Mouse (Mus musculus) stomach, embryonic 14.5 days (tissue): Measurements from ENCODE around the gene Kcnh7. TPM values are rescaled to one million over a fixed set of nuclear protein-coding genes. Genes with fewer than 3 reads are reported as not detected.
"Not testable (repeated sequence)": the region's sequence is repeated elsewhere in the genome, so short reads cannot be mapped to it uniquely, and the experiment has no call there.

Source experiments
- ATAC-seq: fragments of 200-750 bp; cut with Nextera tagmentation; 2 replicates; pipeline ENCODE4 v1.8.0; 2017; ENCODE audit warnings: low read depth, moderate TSS enrichment; ENCODE audit not compliant: insufficient number of reproducible peaks, insufficient read depth, low FRiP score
- H3K27ac ChIP-seq: fragments of 300-500 bp; sonication (generic); 2 replicates; pipeline ENCODE4 v1.5.1; 2014; ENCODE audit warnings: mild to moderate bottlenecking, low read length, moderate library complexity, mixed read lengths
- H3K27me3 ChIP-seq: fragments of 300-500 bp; sonication (generic); 2 replicates; pipeline ENCODE4 v1.6.1; 2014; ENCODE audit warnings: low read length, control low read depth, mixed read lengths; ENCODE audit not compliant: control insufficient read depth, insufficient read depth
- H3K36me3 ChIP-seq: fragments of 300-500 bp; sonication (generic); 2 replicates; pipeline ENCODE4 v1.6.1; 2014; ENCODE audit warnings: mild to moderate bottlenecking, control low read depth, low read length, moderate library complexity, mixed read lengths; ENCODE audit not compliant: control insufficient read depth, insufficient read depth
- H3K4me1 ChIP-seq: fragments of 300-500 bp; sonication (generic); 2 replicates; pipeline ENCODE4 v1.6.1; 2014; ENCODE audit warnings: low read length, control low read depth, mixed read lengths; ENCODE audit not compliant: control insufficient read depth, insufficient read depth
- H3K4me2 ChIP-seq: fragments of 300-500 bp; sonication (generic); replicated peaks from 2 replicates; pipeline ENCODE4 v1.6.1; 2014; ENCODE audit warnings: low read depth, low read length, control low read depth
- H3K4me3 ChIP-seq: fragments of 300-500 bp; sonication (generic); 2 replicates; pipeline ENCODE4 v1.5.1; 2014; ENCODE audit warnings: low read depth, low read length, control low read depth
- H3K9ac ChIP-seq: fragments of 300-500 bp; sonication (generic); replicated peaks from 2 replicates; pipeline ENCODE4 v1.6.1; 2014; ENCODE audit warnings: low read depth, mild to moderate bottlenecking, control low read depth, low read length, moderate library complexity, mixed read lengths
- H3K9me3 ChIP-seq: fragments of 300-500 bp; sonication (generic); 2 replicates; pipeline ENCODE4 v1.6.1; 2016; ENCODE audit warnings: low read depth, low read length, control low read depth; ENCODE audit not compliant: control insufficient read depth
- WGBS: fragments of 180-500 bp; shearing (Covaris S2); extraction: QIAGEN DNeasy Blood & Tissue Kit; methylation state at CpG from one replicate; pipeline ENCODE4 v1.1.7; 2014; 5-methylcytosine and 5-hydroxymethylcytosine counted together
- polyA plus RNA-seq: library from polyadenylated mRNA; unstranded; fragments of >200 nt; fragmentation: Nextera tagmentation; extraction: Ambion mirVana; gene quantifications from 2 replicates; pipeline ENCODE4 v1.2.1, GENCODE M21; 2014

Kcnh7 gene
- polyA plus RNA-seq, 1 experiment from 2014 or later: 1.4 TPM

DNA sequence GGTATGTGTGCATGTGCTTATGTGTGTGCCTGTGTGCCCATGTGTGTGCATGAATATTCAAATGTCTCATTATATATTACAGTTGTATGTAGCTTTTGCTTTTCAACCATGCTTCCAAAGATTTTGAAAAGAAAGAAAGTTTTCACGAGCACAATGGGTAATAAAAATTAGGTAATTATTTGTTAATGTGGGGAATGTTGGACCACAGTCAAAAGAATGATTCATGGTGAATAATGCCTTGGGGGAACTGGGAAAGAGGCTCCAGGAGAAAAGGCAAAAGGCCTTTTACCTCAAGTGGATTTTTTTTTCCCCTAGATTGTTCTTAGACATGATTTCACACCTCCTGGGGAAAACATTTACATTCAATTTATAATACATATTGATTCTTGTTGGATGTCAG is 458.1 kb downstream of the Kcnh7 start:
- H3K27me3 ChIP-seq: no peaks in the 10 kb centered on the region
- no peak overlapping the region for H3K27ac ChIP-seq
- no peaks in the 10 kb centered on the region for H3K9me3 ChIP-seq
- H3K36me3 ChIP-seq: no peaks in the 10 kb centered on the region
- no peak overlapping the region for H3K4me3 ChIP-seq
- H3K4me1 ChIP-seq: no peaks in the 10 kb centered on the region
- no peak overlapping the region for H3K9ac ChIP-seq
- no peak for ATAC-seq
- 60% methylated on average over 1 of the region's 1 CpGs for WGBS
- H3K4me2 ChIP-seq: no peak overlapping the region

DNA sequence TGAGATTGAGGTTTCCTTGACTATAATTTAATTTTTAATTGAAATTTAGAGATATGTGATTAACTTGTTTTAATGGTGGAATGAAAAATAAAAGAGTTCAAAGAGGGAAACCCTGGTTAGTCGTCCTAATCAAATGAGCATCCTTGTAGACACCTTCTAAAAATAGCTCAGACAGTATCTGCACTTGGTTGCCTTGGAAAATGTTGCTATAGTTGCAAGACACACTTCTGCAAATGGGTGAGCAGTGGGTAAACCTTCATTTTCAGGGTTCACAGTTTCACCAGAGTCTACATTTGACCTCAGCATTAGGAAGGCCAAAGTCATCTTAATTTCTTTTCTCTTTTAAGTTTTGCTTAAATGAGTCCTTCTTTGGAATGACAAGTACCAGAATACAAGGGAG is 465.7 kb downstream of the Kcnh7 start:
- no peak overlapping the region for H3K4me3 ChIP-seq
- H3K27ac ChIP-seq: no peak overlapping the region
- no peaks in the 10 kb centered on the region for H3K9me3 ChIP-seq
- WGBS: 61% methylated on average over 1 of the region's 1 CpGs
- H3K27me3 ChIP-seq: no peaks in the 10 kb centered on the region
- no peak overlapping the region for H3K9ac ChIP-seq
- H3K4me1 ChIP-seq: no peaks in the 10 kb centered on the region
- H3K36me3 ChIP-seq: no peaks in the 10 kb centered on the region
- no peak for ATAC-seq
- no peak overlapping the region for H3K4me2 ChIP-seq

- Histone ChIP-seq H3K9me3 (no peaks in the 10 kb centered on the region), H3K4me3 (no peak overlapping the region), H3K4me2 (no peak overlapping the region), H3K27me3 (no peaks in the 10 kb centered on the region), H3K4me1 (no peaks in the 10 kb centered on the region), H3K27ac (no peak overlapping the region), H3K36me3 (no peaks in the 10 kb centered on the region), H3K9ac (no peak overlapping the region)
- 81% methylated on average over 6 of the region's 6 CpGs for WGBS
- no peak for ATAC-seq
Observed at GRCm38 (mm10) chr2:62717270-62717669, 466.8 kb downstream of the Kcnh7 start.

DNA sequence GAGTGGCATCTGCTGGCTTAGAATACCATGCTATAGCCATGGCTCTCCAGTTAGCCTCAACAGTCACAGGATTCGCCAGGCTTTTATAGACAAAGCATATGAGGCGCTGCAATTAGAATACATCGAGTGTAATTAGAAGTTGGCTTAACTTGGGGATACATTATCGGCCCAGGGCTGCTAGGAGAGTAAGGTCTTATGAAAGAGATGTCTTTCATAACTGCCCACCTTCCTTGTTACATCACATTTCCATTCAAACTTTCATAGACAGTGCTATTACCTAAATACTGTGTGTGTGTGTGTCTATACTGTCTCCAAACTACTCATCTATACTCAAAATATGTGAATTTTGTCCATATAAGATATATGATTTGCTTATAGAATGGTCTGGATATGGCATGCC is 468.8 kb downstream of the Kcnh7 start:
- Histone ChIP-seq H3K9ac (no peak overlapping the region), H3K4me1 (no peaks in the 10 kb centered on the region), H3K27ac (no peak overlapping the region), H3K4me3 (no peak overlapping the region), H3K36me3 (no peaks in the 10 kb centered on the region), H3K4me2 (no peak overlapping the region), H3K27me3 (no peaks in the 10 kb centered on the region), H3K9me3 (no peaks in the 10 kb centered on the region)
- 89% methylated on average over 4 of the region's 4 CpGs for WGBS
- no peak for ATAC-seq

GRCm38 (mm10) chr2:62714362-62714761 is 469.7 kb downstream of the Kcnh7 start:
- not testable (repeated sequence) for H3K4me1 ChIP-seq, H3K4me3 ChIP-seq, H3K4me2 ChIP-seq, ATAC-seq, H3K36me3 ChIP-seq, H3K9me3 ChIP-seq, H3K27ac ChIP-seq, H3K27me3 ChIP-seq, H3K9ac ChIP-seq
- WGBS: 93% methylated on average over 4 of the region's 4 CpGs

DNA sequence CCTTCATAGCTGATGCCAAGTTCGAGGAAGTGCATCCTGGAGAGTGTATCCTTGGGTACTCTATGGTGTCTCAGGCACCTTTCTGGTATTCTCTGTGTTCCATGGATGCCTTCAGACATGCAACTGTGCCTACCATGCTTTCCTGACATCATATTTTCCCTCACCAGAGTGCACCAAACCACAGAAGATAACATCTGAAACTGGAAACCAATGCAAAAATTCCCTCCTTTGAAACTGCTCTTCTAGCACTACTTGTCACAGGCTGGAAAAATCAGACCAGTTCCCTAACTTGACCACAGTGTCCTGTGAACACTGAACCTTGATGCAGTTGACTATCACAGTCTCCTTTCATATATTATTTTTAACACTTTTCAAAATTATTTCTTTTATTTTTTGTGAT is 474.5 kb downstream of the Kcnh7 start:
- no peak for ATAC-seq
- H3K27me3 ChIP-seq: no peaks in the 10 kb centered on the region
- WGBS: 84% methylated on average over 1 of the region's 1 CpGs

GRCm38 (mm10) chr2:62706313-62706712 is 477.8 kb downstream of the Kcnh7 start:
- WGBS: 94% methylated on average over 3 of the region's 3 CpGs
- no peaks in the 10 kb centered on the region for H3K27me3 ChIP-seq
- no peak overlapping the region for H3K4me2 ChIP-seq
- no peak overlapping the region for H3K4me3 ChIP-seq
- no peak overlapping the region for H3K9ac ChIP-seq
- no peaks in the 10 kb centered on the region for H3K9me3 ChIP-seq
- no peaks in the 10 kb centered on the region for H3K4me1 ChIP-seq
- H3K36me3 ChIP-seq: no peaks in the 10 kb centered on the region
- no peak overlapping the region for H3K27ac ChIP-seq
- no peak for ATAC-seq

More for the DNA sequence above, 474.5 kb downstream of the Kcnh7 start:
- no peaks in the 10 kb centered on the region for H3K4me1 ChIP-seq
- no peaks in the 10 kb centered on the region for H3K9me3 ChIP-seq
- H3K27ac ChIP-seq: no peak overlapping the region
- H3K4me2 ChIP-seq: no peak overlapping the region
- H3K4me3 ChIP-seq: no peak overlapping the region
- H3K9ac ChIP-seq: no peak overlapping the region
- H3K36me3 ChIP-seq: no peaks in the 10 kb centered on the region

DNA sequence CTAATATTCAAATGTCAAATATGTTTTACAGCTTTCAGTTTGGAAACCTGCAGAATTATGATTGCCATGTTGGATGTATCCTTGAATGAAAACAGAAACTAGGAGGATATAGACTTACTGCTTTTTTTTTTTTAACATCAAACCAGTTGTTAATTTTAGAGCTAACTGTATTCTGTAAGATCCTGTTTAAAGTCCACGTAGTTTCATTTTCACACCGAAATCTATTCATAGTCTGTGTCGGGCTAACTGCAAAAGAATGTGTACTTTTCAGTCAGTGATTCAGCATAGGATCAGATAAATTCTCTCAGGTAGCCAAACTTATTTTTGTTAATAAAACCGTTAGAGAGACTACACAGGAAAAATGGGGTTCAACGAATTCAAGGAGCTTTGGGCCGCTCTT is 498.2 kb downstream of the Kcnh7 start:
- WGBS: 84% methylated on average over 6 of the region's 6 CpGs
- no peak overlapping the region for H3K4me2 ChIP-seq
- no peaks in the 10 kb centered on the region for H3K4me1 ChIP-seq
- H3K27ac ChIP-seq: no peak overlapping the region
- H3K36me3 ChIP-seq: no peaks in the 10 kb centered on the region
- H3K27me3 ChIP-seq: no peaks in the 10 kb centered on the region
- no peak overlapping the region for H3K9ac ChIP-seq
- no peak overlapping the region for H3K4me3 ChIP-seq
- H3K9me3 ChIP-seq: no peaks in the 10 kb centered on the region
- no peak for ATAC-seq

- no peaks in the 10 kb centered on the region for H3K27me3 ChIP-seq
Observed at GRCm38 (mm10) chr2:62684989-62685595, 499.0 kb downstream of the Kcnh7 start.

More at GRCm38 (mm10) chr2:62684989-62685595, 499.0 kb downstream of the Kcnh7 start:
- H3K4me3 ChIP-seq: no peak overlapping the region
- no peak overlapping the region for H3K27ac ChIP-seq
- no peak for ATAC-seq
- H3K4me2 ChIP-seq: no peak overlapping the region
- no peaks in the 10 kb centered on the region for H3K9me3 ChIP-seq
- no peaks in the 10 kb centered on the region for H3K4me1 ChIP-seq
- WGBS: 44% methylated on average over 3 of the region's 3 CpGs
- no peaks in the 10 kb centered on the region for H3K36me3 ChIP-seq
- no peak overlapping the region for H3K9ac ChIP-seq
